Mouse (Mus musculus) forebrain, embryonic 12.5 days (tissue): ENCODE data around the gene Sept1. TPM values are rescaled to one million over a fixed set of nuclear protein-coding genes. Genes with fewer than 3 reads are reported as not detected.
"Not testable (repeated sequence)": the region's sequence is repeated elsewhere in the genome, so short reads cannot be mapped to it uniquely, and the experiment has no call there.

Source experiments
- ATAC-seq: fragments of 200-750 bp; cut with Nextera tagmentation; 2 replicates; pipeline ENCODE4 v1.8.0; 2017; ENCODE audit warnings: moderate TSS enrichment; ENCODE audit not compliant: low FRiP score
- H3K27ac ChIP-seq: fragments of 300-500 bp; sonication (generic); 2 replicates; pipeline ENCODE4 v1.5.1; 2016; ENCODE audit warnings: mild to moderate bottlenecking
- H3K27me3 ChIP-seq: fragments of 300-500 bp; sonication (generic); 2 replicates; pipeline ENCODE4 v1.6.1; 2016; ENCODE audit warnings: mild to moderate bottlenecking
- H3K36me3 ChIP-seq: fragments of 300-500 bp; sonication (generic); replicated peaks from 2 replicates; pipeline ENCODE4 v1.6.1; 2016; ENCODE audit warnings: mild to moderate bottlenecking
- H3K4me1 ChIP-seq: fragments of 300-500 bp; sonication (generic); 2 replicates; pipeline ENCODE4 v1.6.1; 2016
- H3K4me2 ChIP-seq: fragments of 300-500 bp; sonication (generic); 2 replicates; pipeline ENCODE4 v1.6.1; 2016; ENCODE audit warnings: mild to moderate bottlenecking, moderate library complexity
- H3K4me3 ChIP-seq: fragments of 300-500 bp; sonication (generic); replicated peaks from 2 replicates; pipeline ENCODE4 v1.5.1; 2016; ENCODE audit warnings: mild to moderate bottlenecking
- H3K9ac ChIP-seq: fragments of 300-500 bp; sonication (generic); 2 replicates; pipeline ENCODE4 v1.6.1; 2016; ENCODE audit warnings: mild to moderate bottlenecking
- H3K9me3 ChIP-seq: fragments of 300-500 bp; sonication (generic); 2 replicates; pipeline ENCODE4 v1.6.1; 2016
- WGBS: fragments of 180-500 bp; shearing (Covaris S2); methylation state at CpG from one replicate; pipeline ENCODE4 v1.1.7; 2016; 5-methylcytosine and 5-hydroxymethylcytosine counted together
- polyA plus RNA-seq: library from polyadenylated mRNA; unstranded; fragments of >200 nt; fragmentation: Nextera tagmentation; extraction: Ambion mirVana; gene quantifications from 2 replicates; pipeline ENCODE4 v1.2.1, GENCODE M21; 2016

Gene Sept1
- polyA plus RNA-seq, 1 experiment from 2014 or later: 42.6 TPM

GRCm38 (mm10) chr7:127250511-127250910 is 17.6 kb upstream of the Sept1 start:
- H3K4me2 ChIP-seq, H3K9me3 ChIP-seq, ATAC-seq, H3K4me3 ChIP-seq, H3K27ac ChIP-seq, H3K9ac ChIP-seq, H3K27me3 ChIP-seq: not testable (repeated sequence)
- peaks cover 34% of the 10 kb centered on the region for H3K36me3 ChIP-seq
- 94% methylated on average over 8 of the region's 8 CpGs for WGBS
- H3K4me1 ChIP-seq: peaks cover 28% of the 10 kb centered on the region

- Histone ChIP-seq H3K4me1 (peaks cover 27% of the 10 kb centered on the region), H3K4me2 (peak overlapping the region; percentile 87), H3K36me3 (peaks cover 35% of the 10 kb centered on the region), H3K9ac (peak overlapping the region; percentile 95), H3K27me3 (no peaks in the 10 kb centered on the region), H3K4me3 (peak overlapping the region; percentile 78), H3K9me3 (no peaks in the 10 kb centered on the region), H3K27ac (peak overlapping the region; percentile 87)
- peak; percentile 76 for ATAC-seq
- WGBS: 14% methylated on average over 26 of the region's 33 CpGs
These were observed 12.0 kb upstream of the Sept1 start for GRCm38 (mm10) chr7:127244658-127245510.

- Histone ChIP-seq H3K4me3 (peak within 1 kb of the TSS; percentile 78), H3K4me2 (peak within 1 kb of the TSS; percentile 87), H3K36me3 (peaks cover 31% of the 10 kb centered on the region), H3K9me3 (no peaks in the 10 kb centered on the region), H3K27me3 (no peaks in the 10 kb centered on the region), H3K4me1 (peaks cover 27% of the 10 kb centered on the region), H3K9ac (peak within 1 kb of the TSS; percentile 95), H3K27ac (peak within 1 kb of the TSS; percentile 87)
- WGBS: under 1% methylated on average over 55 of the region's 56 CpGs
- peak; percentile 97 for ATAC-seq
These were observed 11.1 kb upstream of the Sept1 start, which contains the start of gene Zfp771 for GRCm38 (mm10) chr7:127243870-127244657. TSS of gene Zfp771 (plus strand) at chr7:127244274.

GRCm38 (mm10) chr7:127243361-127243867 is 10.5 kb upstream of the Sept1 start:
- 35% methylated on average over 2 of the region's 2 CpGs for WGBS
- H3K9ac ChIP-seq: peak overlapping the region; percentile 95
- H3K4me2 ChIP-seq: peak overlapping the region; percentile 87
- H3K4me1 ChIP-seq: peaks cover 27% of the 10 kb centered on the region
- no peaks in the 10 kb centered on the region for H3K9me3 ChIP-seq
- H3K27me3 ChIP-seq: no peaks in the 10 kb centered on the region
- H3K27ac ChIP-seq: peak overlapping the region; percentile 87
- ATAC-seq: no peak
- H3K4me3 ChIP-seq: peak overlapping the region; percentile 78
- H3K36me3 ChIP-seq: peaks cover 35% of the 10 kb centered on the region

GRCm38 (mm10) chr7:127234777-127235176 is 1.8 kb upstream of the Sept1 start:
- Histone ChIP-seq H3K36me3 (peaks cover 61% of the 10 kb centered on the region), H3K9me3 (no peaks in the 10 kb centered on the region), H3K9ac (0 out of 2 replicates have a peak overlapping the region, but pooled peaks have one; percentile 29), H3K27me3 (no peaks in the 10 kb centered on the region), H3K4me3 (peak overlapping the region; percentile 97), H3K4me2 (peak overlapping the region; percentile 86), H3K4me1 (peaks cover 31% of the 10 kb centered on the region), H3K27ac (no peak overlapping the region)
- WGBS: 87% methylated on average over 2 of the region's 2 CpGs
- ATAC-seq: no peak

- no peaks in the 10 kb centered on the region for H3K9me3 ChIP-seq
- WGBS: 5% methylated on average over 9 of the region's 9 CpGs
- H3K36me3 ChIP-seq: peaks cover 63% of the 10 kb centered on the region
- H3K9ac ChIP-seq: peak overlapping the region; percentile 99
- H3K27ac ChIP-seq: peak overlapping the region; percentile 100
- no peak for ATAC-seq
- H3K27me3 ChIP-seq: no peaks in the 10 kb centered on the region
- peaks cover 33% of the 10 kb centered on the region for H3K4me1 ChIP-seq
- peak overlapping the region; percentile 97 for H3K4me3 ChIP-seq
- peak overlapping the region; percentile 86 for H3K4me2 ChIP-seq
These were observed 835 bp upstream of the Sept1 start for GRCm38 (mm10) chr7:127233765-127234164.

- ATAC-seq: peak; percentile 52
- peaks cover 61% of the 10 kb centered on the region for H3K36me3 ChIP-seq
- no peaks in the 10 kb centered on the region for H3K9me3 ChIP-seq
- H3K9ac ChIP-seq: peak overlapping the region; percentile 99
- H3K27ac ChIP-seq: peak overlapping the region; percentile 100
- H3K27me3 ChIP-seq: no peaks in the 10 kb centered on the region
- H3K4me3 ChIP-seq: peak overlapping the region; percentile 97
- WGBS: under 1% methylated on average over 27 of the region's 27 CpGs
- H3K4me1 ChIP-seq: peaks cover 33% of the 10 kb centered on the region
- peak overlapping the region; percentile 86 for H3K4me2 ChIP-seq
These were observed 429 bp upstream of the Sept1 start for GRCm38 (mm10) chr7:127233368-127233749.

- Histone ChIP-seq H3K4me3 (peak overlapping the region; percentile 97), H3K4me2 (peak overlapping the region; percentile 86), H3K36me3 (peaks cover 48% of the 10 kb centered on the region), H3K9me3 (no peaks in the 10 kb centered on the region), H3K9ac (peak overlapping the region; percentile 99), H3K27me3 (no peaks in the 10 kb centered on the region), H3K4me1 (peaks cover 33% of the 10 kb centered on the region), H3K27ac (peak overlapping the region; percentile 100)
- 9% methylated on average over 20 of the region's 20 CpGs for WGBS
- no peak for ATAC-seq
These were observed 906 bp downstream of the Sept1 start for GRCm38 (mm10) chr7:127231826-127232621.

GRCm38 (mm10) chr7:127231376-127231775 is 1.6 kb downstream of the Sept1 start:
- WGBS: 81% methylated on average over 3 of the region's 3 CpGs
- Histone ChIP-seq H3K27me3 (no peaks in the 10 kb centered on the region), H3K4me1 (peaks cover 33% of the 10 kb centered on the region), H3K36me3 (peaks cover 41% of the 10 kb centered on the region), H3K4me3 (peak overlapping the region; percentile 97), H3K9me3 (no peaks in the 10 kb centered on the region), H3K4me2 (peak overlapping the region; percentile 86), H3K9ac (peak overlapping the region; percentile 99), H3K27ac (peak overlapping the region; percentile 100; the same call in 1 of the 2 replicates)
- no peak for ATAC-seq

GRCm38 (mm10) chr7:127228615-127229303 is 4.2 kb downstream of the Sept1 start:
- Histone ChIP-seq H3K4me2 (no peak overlapping the region), H3K9ac (no peak overlapping the region), H3K4me1 (peaks cover 23% of the 10 kb centered on the region), H3K4me3 (no peak overlapping the region), H3K27me3 (no peaks in the 10 kb centered on the region), H3K9me3 (no peaks in the 10 kb centered on the region), H3K27ac (no peak overlapping the region), H3K36me3 (peaks cover 25% of the 10 kb centered on the region)
- 71% methylated on average over 4 of the region's 4 CpGs for WGBS
- ATAC-seq: no peak
